Mouse (Mus musculus): ENCODE measurements around the gene Hand1.
A peak's percentile ranks its signal among the peaks of the same experiment; 100 is the strongest.

Hand1 gene

DNA sequence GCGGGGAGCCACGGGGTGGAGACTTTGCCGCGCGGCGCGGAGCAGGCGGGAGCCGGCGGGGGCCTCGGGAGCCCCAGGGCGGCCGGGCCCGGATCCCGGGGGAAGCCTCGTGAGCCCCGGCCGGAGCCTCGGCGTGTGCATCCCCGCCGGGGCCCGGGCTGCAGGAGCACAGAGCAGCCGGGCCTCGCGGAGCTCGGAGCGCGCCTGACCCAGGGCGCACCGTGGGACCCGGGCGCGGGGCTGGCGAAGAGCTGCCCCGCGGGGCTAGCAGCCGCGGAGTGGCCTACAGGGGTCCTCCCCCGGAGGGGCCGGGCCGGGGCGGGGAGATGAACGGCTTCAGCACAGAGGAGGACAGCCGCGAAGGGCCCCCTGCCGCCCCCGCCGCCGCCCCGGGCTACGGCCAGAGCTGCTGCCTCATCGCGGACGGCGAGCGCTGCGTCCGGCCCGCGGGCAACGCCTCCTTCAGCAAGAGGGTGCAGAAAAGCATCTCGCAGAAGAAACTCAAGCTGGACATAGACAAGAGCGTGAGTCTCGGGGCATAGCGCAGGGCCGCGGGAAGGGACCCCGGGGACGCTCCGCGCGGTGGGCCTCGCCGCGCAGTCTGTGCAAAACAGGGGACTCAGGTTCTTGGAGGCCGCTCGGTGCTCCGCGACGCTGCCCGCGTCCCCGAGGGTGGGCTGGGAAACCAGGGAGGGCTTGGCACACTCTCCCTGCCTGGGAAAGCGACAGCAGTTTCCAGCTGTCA, 30.7 kb downstream of the Hand1 start:
- DNase-seq (ENCODE audit: low spot score in 2 of 2), result peak in 1 of 2 experiments; percentile 38

DNA sequence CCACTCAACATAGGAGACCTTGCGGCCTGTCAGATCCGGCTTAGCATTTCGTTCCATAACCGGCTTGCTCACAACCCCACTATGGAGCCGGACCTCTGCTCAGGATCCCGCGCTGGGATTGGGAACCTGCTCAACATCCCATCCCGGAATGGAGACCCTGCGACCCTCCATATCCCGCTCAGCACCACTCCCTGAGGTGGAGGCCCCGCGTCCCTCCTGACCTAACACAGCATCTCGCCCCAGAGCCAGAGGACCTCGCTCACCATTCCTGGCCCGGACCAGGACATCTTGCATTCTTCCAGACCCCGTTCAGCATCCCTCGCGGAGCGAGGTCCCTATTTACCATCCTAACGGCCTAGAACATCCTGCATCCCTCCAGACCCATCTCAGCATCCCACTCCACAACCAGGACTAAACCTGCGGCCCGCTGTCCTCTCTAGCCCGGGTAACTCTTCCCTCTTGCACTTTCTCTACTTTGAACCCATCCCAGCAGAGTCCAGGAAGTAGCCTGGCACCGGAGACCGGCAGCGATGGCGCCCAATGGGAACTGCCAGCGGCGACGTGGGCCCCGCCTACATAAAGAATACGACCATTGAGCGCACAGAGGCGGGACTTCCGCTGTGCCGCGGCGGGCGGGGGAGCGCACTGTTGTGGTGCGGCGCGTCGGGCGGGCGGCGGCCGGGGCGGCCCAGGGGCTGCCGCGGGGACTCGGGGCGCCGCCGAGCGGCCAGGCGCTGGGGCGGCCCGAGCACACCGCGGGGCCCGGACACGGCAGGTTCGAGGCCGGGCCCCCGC, 31.4 kb downstream of the Hand1 start, which contains the start of gene Sap30l:
Gene Sap30l, plus strand, starts transcription at position 667 of the 795 bp plus-strand sequence.
- DNase-seq (ENCODE audit: low spot score in 2 of 2), result peak; percentile 97 to 99

DNA sequence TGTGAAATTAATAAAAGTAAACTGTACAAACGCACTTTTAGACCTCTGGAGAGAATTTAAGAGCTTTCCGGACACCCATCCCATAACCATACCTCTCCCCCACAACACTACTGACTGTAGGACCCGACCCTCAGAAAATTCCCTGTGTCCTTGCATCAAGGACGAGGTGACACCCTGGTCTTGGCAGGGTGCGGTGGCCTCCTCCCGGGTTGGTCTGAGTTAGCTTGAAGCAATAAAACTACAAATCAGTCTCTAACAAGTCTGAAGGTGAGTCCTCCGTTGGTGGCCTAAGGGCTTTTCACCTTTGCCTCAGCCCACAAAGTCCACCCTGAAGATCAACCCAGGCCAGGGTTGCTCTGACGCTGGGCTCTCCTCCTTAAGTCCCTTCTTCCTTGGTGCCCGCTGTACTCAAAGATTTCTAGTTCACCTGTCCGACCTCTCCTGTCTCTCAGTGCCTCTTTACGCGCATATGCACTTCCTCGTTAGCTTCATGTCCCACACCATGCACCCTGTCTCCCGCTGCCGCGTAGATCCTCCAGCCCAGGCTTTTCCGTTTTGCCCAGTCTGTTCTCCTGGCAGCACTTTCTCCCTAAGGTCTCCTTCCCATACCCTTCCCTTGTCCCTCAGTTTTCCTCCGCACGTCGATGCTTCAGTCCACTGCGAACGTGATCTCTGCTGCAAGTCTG, 32.2 kb downstream of the Hand1 start:
- DNase-seq (ENCODE audit: low spot score in 2 of 2), result no peak

DNA sequence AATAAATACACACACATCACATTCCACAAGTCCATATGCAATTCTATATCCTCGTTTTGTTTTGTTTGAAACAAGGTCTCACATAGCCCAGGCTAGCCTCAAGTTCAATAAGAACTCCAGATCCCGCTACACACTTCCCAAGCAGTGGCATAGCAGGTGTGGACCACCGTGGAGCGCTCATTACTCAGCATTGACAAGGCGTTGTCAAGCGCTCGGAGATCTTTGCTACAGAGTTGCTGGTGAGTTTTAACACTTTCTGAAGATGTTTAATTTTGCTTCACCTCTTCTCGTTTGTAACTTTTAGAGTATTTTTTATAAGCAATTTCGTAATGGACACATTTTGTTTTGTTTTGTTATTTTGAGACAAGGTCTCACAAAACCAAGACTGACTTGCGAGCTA, 33.2 kb downstream of the Hand1 start:
- no peak for DNase-seq (ENCODE audit: low spot score in 2 of 2)

DNA sequence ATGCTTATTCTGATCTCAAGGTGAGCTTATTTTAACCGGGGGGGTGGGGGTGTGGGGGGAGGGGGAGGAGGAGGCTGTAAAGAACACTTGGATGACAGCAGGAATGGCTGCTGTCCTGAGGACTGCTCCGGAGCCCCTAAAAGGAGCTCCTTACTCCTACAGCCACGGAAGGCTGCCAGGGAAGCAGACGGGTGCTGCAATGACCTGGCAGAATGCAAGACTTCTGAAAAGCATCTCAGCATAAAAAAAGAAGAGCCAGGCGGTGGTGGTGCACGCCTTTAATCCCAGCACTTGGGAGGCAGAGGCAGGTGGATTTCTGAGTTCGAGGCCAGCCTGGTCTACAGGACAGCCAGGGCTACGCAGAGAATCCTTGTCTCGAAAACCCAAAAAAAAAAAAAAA, 34.8 kb downstream of the Hand1 start:
- DNase-seq (ENCODE audit: low spot score in 2 of 2), result no peak

DNA sequence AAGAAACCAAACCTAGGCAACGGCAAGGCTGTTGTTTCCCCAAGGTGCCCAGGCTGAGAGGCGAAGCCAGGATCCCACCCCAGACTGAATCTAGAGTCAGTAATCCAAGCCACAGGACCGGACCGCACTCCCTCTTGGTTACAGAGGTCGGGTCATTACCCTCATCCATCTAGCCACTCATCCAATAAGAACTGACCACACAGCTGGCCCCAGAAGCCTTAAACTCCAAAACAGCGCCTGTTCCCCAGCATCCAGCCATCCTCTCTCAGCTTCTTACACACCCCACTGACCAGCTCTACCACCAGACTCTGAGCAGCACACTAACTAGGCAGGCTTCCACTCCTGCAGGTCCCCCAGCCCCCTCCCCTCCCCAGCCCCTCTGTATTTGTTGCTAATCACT, 37.5 kb downstream of the Hand1 start:
- DNase-seq (ENCODE audit: low spot score in 2 of 2), result no peak

DNA sequence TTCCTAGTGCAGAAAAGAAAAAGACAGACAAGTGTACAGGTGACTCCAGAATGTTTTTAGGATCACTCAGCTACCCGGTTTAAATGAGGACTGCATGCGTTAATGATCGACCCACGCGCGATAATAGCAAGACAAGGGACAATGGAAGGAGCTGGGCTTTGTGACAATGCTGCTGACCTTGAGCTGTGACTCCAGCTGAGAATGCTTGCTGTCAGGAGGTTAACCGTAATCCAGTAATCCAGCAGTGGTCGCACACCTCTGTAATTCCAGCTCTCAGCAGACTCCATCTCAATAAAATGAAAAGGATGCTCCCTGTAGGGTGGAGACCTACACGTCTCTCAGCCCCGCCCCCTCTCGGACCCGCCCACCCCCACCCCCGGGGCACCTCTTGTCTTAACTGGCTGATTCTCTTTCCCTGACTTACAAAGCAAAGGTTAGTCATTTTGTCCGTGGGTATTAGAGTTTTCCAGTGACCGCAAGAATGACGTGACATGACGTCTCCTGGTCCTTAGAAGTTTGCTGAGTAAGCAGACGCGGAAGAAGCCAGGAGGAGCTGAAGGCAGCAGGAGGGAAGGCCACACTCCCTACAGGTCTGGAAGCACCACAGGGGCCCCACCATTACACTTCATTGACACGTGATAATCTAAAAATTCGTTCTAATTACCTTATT, 41.6 kb downstream of the Hand1 start:
- DNase-seq (ENCODE audit: low spot score in 2 of 2), result no peak

DNA sequence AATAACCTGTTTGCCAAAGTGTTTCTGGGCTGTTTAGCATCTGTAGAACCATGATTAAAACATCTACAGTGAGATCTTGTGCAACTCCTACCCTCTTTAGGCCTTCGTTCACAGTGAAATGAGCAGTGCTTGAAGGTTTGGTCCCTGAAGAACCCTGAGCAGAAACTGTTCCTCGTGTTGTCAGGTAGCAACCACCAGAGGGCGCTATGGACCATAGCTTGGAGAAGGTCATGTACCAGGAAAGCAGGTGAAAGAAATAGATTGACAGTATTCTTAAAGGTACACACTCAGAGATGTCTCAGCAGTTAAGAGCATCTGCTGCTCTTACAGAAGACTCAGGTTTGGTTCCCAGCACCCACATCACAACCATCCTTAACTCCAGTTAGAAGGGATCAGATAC, 44.7 kb downstream of the Hand1 start:
- no peak for DNase-seq (ENCODE audit: low spot score in 2 of 2)

DNA sequence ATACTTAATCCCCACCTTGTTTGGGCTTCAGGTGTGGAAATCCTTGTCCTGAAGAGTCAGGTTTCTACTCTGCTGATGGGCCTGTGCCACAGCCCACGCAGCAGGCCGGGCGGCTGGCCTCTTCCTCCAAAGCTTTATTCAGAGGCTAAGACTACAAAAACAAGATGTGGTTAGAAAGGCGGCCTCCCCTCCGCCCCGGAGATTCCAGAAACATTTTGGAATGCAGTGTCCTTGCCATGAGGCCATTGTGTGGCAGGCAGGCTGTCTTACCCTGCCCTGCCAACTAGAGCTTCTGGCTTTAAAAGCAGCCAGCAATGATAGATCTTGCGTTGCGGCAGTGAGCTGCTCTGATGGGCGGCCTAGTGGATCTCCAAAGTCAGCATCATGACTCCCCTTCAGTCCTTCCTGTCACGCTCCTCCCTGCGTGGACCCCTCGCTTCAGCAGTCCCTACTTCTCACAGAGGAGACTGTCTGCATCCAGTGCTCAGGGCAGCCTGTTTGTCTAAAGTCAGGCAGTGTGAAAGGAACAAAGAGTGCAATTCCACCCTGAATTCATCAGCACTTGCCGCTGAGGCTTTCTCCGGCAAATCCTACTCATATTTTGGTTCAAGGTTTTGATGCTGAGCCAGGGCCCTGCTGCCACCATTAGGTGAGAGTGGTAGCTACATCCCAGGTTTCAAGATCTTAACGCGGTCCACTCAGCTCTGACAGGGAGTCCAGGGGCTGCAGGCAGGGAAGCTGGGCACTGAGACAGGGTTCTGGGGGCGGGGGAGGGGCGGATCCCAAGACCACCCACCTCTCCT, 45.8 kb downstream of the Hand1 start:
- peak; percentile 72 to 79 for DNase-seq (ENCODE audit: low spot score in 2 of 2)

DNA sequence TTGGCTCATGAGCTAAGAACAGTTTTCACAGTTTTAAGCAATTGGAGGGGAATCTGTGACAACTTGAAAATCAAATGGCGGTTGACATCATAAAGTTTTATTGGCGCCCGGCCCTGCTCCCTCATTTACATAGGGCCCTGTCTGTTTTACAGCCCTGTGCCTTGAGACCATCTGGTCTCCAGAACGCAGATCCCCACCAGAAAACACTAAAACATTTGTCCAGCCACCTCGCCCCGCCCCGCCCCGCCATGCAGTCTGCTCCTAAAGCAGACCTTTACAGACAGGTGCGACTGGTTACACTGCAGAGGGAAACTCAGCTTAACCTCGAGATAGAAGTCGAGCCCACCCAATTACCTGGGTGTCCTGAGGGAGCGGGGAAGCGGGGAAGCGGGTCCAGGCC, 52.8 kb downstream of the Hand1 start:
- no peak for DNase-seq (ENCODE audit: low spot score in 2 of 2)

Data from right cerebral cortex, adult 2 months (tissue).